18 mouse cellular contexts compared by ENCODE assay signal in the genomic region with DNA sequence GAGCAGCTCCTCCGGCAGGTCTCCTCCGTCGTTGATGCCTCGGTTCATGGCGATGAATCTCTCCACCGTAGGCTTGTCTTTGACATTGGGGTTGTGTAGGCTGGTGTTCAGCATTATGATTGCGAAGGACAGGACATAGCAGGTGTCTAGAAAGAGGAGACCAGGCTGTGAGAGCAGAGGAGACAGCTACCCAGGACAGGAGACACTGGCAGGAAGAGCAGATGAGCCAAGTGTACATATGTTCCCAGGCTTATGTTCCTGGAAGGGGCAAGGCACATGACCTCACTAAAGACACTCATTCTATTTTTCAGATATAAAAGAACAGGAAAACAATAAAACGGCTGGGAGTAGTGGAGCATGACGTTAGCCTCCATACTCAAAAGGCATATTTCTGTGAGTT.
"Had no signal": no experiment of that assay in that cellular context is flagged by ENCODE, and none has a peak within 500 bp of the region (broad histone marks: within the 10 kb centered on the region; RNA-seq: fewer than 3 reads in every experiment).

No protein-coding gene starts in this region.

- DNase-seq: kidney, adult 2 months; kidney, postnatal 25 days; liver, embryonic 13.5 days; lung, embryonic 14.5 days; retina, postnatal 1 day; right cerebral cortex, postnatal 25 days; spleen, adult 18-20 months; thymus, adult 2 months; thymus, postnatal 14 days; thymus, postnatal 4 days had no signal

- H3K9ac ChIP-seq: liver, embryonic 13.5 days; lung, embryonic 14.5 days; midbrain, embryonic 12.5 days; midbrain, embryonic 15.5 days; neural tube, embryonic 12.5 days; neural tube, embryonic 15.5 days had no signal

- H3K9me3 ChIP-seq: liver, embryonic 13.5 days; midbrain, embryonic 12.5 days; midbrain, embryonic 15.5 days; neural tube, embryonic 12.5 days; neural tube, embryonic 15.5 days had no signal

- H3K4me1 ChIP-seq: midbrain, embryonic 12.5 days; midbrain, embryonic 15.5 days; neural tube, embryonic 12.5 days; neural tube, embryonic 15.5 days had no signal

- H3K4me3 ChIP-seq: liver, embryonic 13.5 days; midbrain, embryonic 12.5 days; midbrain, embryonic 15.5 days; neural tube, embryonic 12.5 days; neural tube, embryonic 15.5 days had no signal

- H3K27ac ChIP-seq: kidney, postnatal 0 days; liver, embryonic 13.5 days; macrophage; midbrain, embryonic 12.5 days; midbrain, embryonic 15.5 days; neural tube, embryonic 12.5 days; neural tube, embryonic 15.5 days; stomach, postnatal 0 days had no signal

- H3K27me3 ChIP-seq: liver, embryonic 13.5 days; midbrain, embryonic 12.5 days; midbrain, embryonic 15.5 days; neural tube, embryonic 12.5 days; neural tube, embryonic 15.5 days had no signal

- ATAC-seq: lung, postnatal 0 days; midbrain, embryonic 15.5 days had no signal

- H3K4me2 ChIP-seq: liver, embryonic 13.5 days; lung, embryonic 14.5 days; midbrain, embryonic 12.5 days; midbrain, embryonic 15.5 days; neural tube, embryonic 12.5 days; neural tube, embryonic 15.5 days had no signal
